Mouse (Mus musculus) olfactory bulb, adult 2 months (tissue): ENCODE data around the gene Spi1. TPM values are rescaled to one million over a fixed set of nuclear protein-coding genes. Genes with fewer than 3 reads are reported as not detected.

Experiments
- H3K27ac ChIP-seq: fragments of 200-500 bp; 2 replicates; pipeline ENCODE4 v1.5.1; 2012; ENCODE audit warnings: low read depth, low read length; ENCODE audit not compliant: insufficient read depth
- H3K4me1 ChIP-seq: fragments of 200-500 bp; 2 replicates; pipeline ENCODE4 v1.6.1; 2012; ENCODE audit warnings: low read length; ENCODE audit not compliant: control insufficient read depth, insufficient read depth
- H3K4me3 ChIP-seq: fragments of 200-500 bp; 2 replicates; pipeline ENCODE4 v1.5.1; 2012; ENCODE audit warnings: mild to moderate bottlenecking, low read depth, low read length, moderate library complexity; ENCODE audit not compliant: insufficient read depth
- CTCF ChIP-seq: fragments of 200-500 bp; IDR thresholded peaks from 2 replicates; pipeline ENCODE4 v1.5.1; 2012; ENCODE audit warnings: low read depth, mild to moderate bottlenecking, low read length, moderate library complexity; ENCODE audit not compliant: insufficient read depth
- POLR2A ChIP-seq: fragments of 200-500 bp; IDR thresholded peaks from 2 replicates; pipeline ENCODE4 v1.6.1; 2012; ENCODE audit warnings: mild to moderate bottlenecking, low read depth, low read length, moderate library complexity; ENCODE audit not compliant: insufficient read depth
- WGBS: fragments of 180-500 bp; shearing (Covaris S2); methylation state at CpG from one replicate; pipeline ENCODE4 v1.1.7; 2018; 5-methylcytosine and 5-hydroxymethylcytosine counted together
- polyA plus RNA-seq: library from polyadenylated mRNA; stranded (reverse); fragments of >200 nt; gene quantifications from 2 replicates; pipeline ENCODE4 v1.2.4, GENCODE M21; 2012; ENCODE audit warnings: low replicate concordance; ENCODE audit not compliant: missing spikeins, insufficient read depth, insufficient read length

Gene Spi1
- polyA plus RNA-seq, 1 experiment: not detected

DNA sequence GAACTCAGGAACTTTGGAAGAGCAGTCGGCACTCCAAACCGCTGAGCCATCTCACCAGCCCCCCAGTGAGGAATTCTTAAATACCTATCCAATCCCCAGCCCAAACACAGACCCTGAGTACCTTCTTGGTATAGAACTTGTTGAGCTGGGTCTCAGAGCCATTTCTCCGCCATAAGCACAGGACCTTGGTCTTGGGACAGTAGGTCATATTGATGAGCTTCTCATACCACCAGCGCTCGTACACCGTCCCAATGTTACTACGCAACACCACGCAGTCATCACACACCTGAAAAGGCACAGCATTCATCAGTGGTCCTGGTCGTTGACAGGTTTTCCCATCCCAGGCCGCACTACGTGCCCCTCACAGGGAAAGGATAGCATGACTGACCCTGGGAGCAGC is 61.2 kb downstream of the Spi1 start:
- WGBS: 94% methylated on average over 11 of the region's 11 CpGs
- no peak overlapping the region for H3K4me3 ChIP-seq
- TF ChIP-seq CTCF (no peak), POLR2A (no peak)
- H3K27ac ChIP-seq: no peak overlapping the region
- no peaks in the 10 kb centered on the region for H3K4me1 ChIP-seq

DNA sequence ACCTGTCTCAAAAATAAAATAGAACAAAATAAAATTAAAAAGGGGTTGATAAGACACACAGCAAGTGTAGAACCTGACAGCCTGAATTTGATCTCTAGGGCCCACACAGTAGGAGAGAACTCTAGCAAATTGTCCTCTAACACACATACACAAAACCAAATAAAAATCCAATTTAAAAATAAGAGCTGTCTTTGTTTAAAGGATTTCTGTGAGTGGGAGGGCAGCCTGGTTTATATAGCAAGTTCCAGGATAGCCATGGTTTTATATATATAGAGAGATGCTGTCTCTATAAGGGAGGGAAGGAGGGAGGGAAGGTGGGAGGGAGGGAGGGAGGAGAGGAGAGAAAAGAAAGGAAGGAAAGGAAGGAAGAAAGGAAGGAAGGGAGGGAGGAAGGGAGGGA is 65.9 kb downstream of the Spi1 start:
- Histone ChIP-seq H3K27ac (no peak overlapping the region), H3K4me1 (no peaks in the 10 kb centered on the region), H3K4me3 (no peak overlapping the region)
- TF ChIP-seq POLR2A (no peak), CTCF (no peak)

DNA sequence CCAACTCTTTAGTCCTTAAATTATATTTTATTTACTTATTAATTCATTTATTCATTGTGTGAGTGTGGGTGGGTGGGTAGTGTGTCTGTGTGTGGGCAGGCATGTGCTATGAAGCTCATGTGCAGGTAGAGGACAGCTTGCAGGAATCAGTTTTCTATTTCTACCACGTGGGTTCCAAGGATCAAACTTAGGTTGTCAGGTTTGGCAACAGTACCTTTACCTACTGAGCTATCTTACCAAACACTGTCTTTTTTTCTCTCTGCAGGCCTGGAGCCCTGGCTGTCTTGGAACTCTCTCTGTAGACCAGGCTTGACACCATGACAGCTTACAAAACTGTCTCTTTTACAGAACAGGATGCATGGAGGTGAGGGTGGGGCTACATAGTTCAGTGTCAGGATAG is 69.1 kb downstream of the Spi1 start:
- Histone ChIP-seq H3K4me1 (no peaks in the 10 kb centered on the region), H3K27ac (no peak overlapping the region), H3K4me3 (no peak overlapping the region)
- TF ChIP-seq POLR2A: no peak
- no peak for TF ChIP-seq CTCF
- WGBS: 73% methylated on average over 1 of the region's 1 CpGs

DNA sequence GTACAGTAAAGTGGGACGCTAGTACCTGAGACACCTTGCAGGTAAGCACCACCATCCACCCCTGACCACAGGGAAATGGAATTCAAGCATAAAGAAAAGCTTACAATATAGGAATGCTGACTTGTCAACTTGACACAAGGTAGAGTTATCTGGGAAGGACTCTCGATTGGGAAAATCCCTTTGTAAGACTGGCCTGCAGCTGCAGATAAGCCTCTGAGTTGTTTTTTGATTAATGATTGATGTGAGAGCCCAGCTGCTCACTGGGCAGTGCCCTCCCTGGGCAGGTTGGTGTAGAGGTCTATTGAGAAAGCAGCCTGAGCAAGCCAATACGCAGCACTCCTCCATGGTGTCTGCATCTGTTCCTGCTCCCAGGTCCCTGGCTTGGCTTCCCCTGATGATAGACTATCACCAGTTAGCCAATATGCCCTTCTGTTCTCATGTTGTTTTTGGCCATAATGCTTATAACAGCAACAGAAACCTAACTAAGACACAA is 70.7 kb downstream of the Spi1 start:
- Histone ChIP-seq H3K27ac (no peak overlapping the region), H3K4me3 (no peak overlapping the region), H3K4me1 (no peaks in the 10 kb centered on the region)
- WGBS: 85% methylated on average over 3 of the region's 3 CpGs
- TF ChIP-seq CTCF (no peak), POLR2A (no peak)

DNA sequence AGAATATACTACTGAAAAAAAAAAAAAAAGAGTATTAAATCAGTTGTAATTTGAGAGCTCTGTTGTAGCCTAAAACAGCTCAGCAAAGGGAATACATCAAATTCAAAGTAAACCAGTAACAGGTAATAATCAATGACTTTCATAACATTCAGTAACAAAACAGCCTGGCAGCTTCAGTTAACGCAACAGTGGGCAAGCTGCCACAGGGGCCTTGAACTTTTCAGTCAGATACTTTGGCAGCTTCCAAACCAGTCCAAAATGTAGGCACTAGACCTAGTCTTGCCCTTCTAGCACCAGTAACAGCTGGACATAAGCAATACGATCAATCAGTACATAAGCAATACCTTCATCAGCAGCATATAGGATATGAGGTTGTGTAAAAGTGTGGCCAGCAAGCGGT is 71.9 kb downstream of the Spi1 start:
- no peak overlapping the region for H3K4me3 ChIP-seq
- TF ChIP-seq CTCF (no peak), POLR2A (no peak)
- H3K4me1 ChIP-seq: no peaks in the 10 kb centered on the region
- 93% methylated on average over 3 of the region's 3 CpGs for whole genome bisulfite sequencing
- H3K27ac ChIP-seq: no peak overlapping the region

DNA sequence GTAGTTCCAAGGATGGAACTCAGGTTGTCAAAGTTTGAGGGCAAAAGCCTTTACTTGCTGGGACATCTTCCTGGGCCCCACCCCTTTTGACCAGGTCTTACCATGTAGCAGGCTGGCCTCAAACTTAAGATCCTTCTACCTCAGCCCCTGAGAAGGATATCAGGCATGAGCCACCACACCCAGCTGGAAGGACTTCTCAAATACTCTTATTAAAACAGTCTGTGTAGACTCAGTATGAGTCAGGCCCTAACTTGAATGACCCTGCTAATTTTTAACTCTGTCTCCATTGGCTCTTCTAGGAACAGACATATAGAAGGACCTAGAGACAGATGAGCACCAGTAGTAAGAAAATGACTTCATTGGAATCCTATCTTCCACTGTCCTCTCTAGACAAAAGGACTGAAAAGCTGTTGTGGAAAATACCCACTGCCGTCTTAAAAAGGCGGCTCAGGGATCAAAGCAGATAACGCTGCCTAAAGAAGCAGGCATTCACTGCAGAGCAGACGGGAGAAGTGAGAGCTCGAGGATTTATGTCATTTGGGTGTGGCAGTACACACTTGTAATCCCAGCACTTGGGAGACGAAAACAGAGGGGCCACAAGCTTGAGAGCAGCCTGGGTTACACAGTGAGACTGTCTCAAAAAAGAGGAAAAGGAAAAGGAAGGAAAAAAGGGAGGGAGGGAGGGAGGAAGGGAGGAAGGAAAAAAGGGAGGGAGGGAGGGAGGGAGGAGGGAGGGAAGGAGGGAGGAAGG is 75.0 kb downstream of the Spi1 start:
- TF ChIP-seq POLR2A (no peak), CTCF (no peak)
- no peaks in the 10 kb centered on the region for H3K4me1 ChIP-seq
- no peak overlapping the region for H3K4me3 ChIP-seq
- H3K27ac ChIP-seq: no peak overlapping the region
- 55% methylated on average over 6 of the region's 6 CpGs for WGBS

DNA sequence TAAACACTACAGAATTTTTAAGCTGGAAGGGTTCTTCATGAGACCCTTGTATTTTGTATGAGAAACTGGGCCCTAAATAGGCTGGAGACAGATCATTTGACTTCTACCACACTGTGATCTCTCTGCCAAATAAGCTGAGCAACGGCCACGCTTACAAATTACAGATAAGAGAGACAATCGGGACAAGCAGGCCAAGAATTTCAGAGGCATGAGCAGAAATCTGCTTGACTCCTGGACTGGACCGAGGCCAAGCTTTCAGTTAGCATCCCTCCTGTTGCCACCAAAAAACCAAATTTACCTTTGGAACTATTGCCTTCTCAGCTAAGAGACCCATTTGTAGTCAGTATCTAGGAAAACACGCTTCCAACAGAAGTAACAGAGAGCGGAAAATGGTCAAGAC is 78.4 kb downstream of the Spi1 start:
- TF ChIP-seq CTCF (no peak), POLR2A (no peak)
- no peaks in the 10 kb centered on the region for H3K4me1 ChIP-seq
- WGBS: 85% methylated on average over 6 of the region's 6 CpGs

DNA sequence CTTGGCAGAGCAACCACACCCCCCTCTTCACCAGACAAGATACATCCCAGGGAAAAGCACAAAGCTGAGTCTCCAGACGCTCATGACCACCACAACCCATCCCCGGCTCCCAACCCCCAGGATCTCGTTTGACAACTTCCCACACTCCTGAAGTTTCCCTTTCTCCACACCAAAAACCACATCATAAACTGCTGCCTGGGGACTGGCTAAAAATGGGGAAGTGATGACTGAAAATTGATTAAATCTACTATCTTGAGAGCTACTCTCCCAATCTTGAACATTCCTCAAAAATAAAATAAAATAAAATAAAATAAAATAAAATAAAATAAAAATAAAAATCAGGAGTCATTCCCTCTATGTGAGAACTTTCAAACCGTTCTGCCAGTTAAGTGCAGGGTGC is 80.8 kb downstream of the Spi1 start:
- 90% methylated on average over 4 of the region's 4 CpGs for WGBS
- H3K4me1 ChIP-seq: no peaks in the 10 kb centered on the region
- no peak overlapping the region for H3K4me3 ChIP-seq
- no peak overlapping the region for H3K27ac ChIP-seq
- TF ChIP-seq POLR2A: no peak
- no peak for TF ChIP-seq CTCF

More for the DNA sequence above, 78.4 kb downstream of the Spi1 start:
- H3K27ac ChIP-seq: no peak overlapping the region
- H3K4me3 ChIP-seq: no peak overlapping the region

DNA sequence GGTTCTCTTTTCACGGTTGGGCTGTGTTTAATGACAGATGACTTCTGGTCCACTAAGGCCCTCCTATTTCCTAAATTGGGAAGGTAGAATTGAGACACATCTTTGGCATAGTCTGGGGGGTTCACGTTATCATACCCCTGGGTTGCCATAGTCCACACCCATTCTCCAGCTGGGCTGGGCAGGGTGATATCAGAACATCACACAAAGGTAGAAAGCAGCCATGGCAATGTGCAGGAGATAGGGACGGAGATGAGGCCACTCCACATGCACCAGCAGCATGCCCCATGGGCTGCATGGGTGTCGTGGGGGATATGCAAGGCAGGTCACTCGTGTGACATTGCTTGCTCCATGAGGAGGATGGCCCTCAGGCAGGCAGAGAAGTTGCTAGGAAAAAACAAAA is 81.3 kb downstream of the Spi1 start:
- TF ChIP-seq POLR2A: no peak
- Histone ChIP-seq H3K27ac (no peak overlapping the region), H3K4me3 (no peak overlapping the region), H3K4me1 (no peaks in the 10 kb centered on the region)
- WGBS: 94% methylated on average over 5 of the region's 5 CpGs

DNA sequence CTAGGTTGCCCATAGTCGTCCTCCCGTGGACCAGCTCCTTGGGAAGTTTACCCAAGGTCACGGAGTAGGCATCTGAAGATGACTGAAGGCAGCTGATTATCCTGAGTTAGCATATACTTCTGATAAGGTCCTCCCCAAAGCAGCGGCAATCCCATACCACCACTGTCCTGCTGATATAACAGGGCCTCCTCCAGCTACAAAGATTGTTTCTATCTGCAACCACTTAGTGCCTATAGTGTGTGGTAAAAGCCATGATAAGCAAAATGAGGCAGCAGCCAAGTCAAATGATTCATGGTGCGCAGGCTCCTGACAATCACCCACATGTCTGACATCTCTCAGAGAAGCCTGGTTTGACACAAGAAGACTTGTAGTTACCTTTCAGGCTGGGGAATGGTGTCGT is 82.8 kb downstream of the Spi1 start:
- peaks cover 5% of the 10 kb centered on the region; the same call in 1 of the 2 replicates for H3K4me1 ChIP-seq
- TF ChIP-seq POLR2A: no peak
- no peak for TF ChIP-seq CTCF
- 93% methylated on average over 6 of the region's 6 CpGs for WGBS
- no peak overlapping the region for H3K4me3 ChIP-seq
- no peak overlapping the region for H3K27ac ChIP-seq

Other genes starting within 250 kb of the Spi1 start
- gene Mtch2, start 235.2 kb upstream of the Spi1 start, polyA plus RNA-seq: 367 TPM in 1 of 2 replicates, not detected in the other
- not detected in 2 replicates for gene C1qtnf4, start 196.5 kb upstream of the Spi1 start, polyA plus RNA-seq
- gene Kbtbd4, start 177.7 kb upstream of the Spi1 start, polyA plus RNA-seq: not detected in 2 replicates
- not detected in 2 replicates for gene Ndufs3, start 177.6 kb upstream of the Spi1 start, polyA plus RNA-seq
- 177 and 210 TPM in 2 replicates for gene Celf1, start 142.0 kb upstream of the Spi1 start, polyA plus RNA-seq
- not detected in 2 replicates for gene Rapsn, start 46.8 kb upstream of the Spi1 start, polyA plus RNA-seq
- not detected in 2 replicates for gene Psmc3, start 28.4 kb upstream of the Spi1 start, polyA plus RNA-seq
- not detected in 2 replicates for gene Slc39a13, start 12.0 kb upstream of the Spi1 start, polyA plus RNA-seq
- gene Mybpc3, start 35.8 kb downstream of the Spi1 start, polyA plus RNA-seq: not detected in 2 replicates
- 318 TPM in 1 of 2 replicates, not detected in the other for gene Madd, start 101.4 kb downstream of the Spi1 start, polyA plus RNA-seq
- not detected in 2 replicates for gene Nr1h3, start 120.4 kb downstream of the Spi1 start, polyA plus RNA-seq
- gene Acp2, start 120.5 kb downstream of the Spi1 start, polyA plus RNA-seq: not detected in 2 replicates
- not detected in 2 replicates for gene Ddb2, start 154.6 kb downstream of the Spi1 start, polyA plus RNA-seq
- not detected in 2 replicates for gene Pacsin3, start 173.6 kb downstream of the Spi1 start, polyA plus RNA-seq
- not detected in 2 replicates for gene Arfgap2, start 182.6 kb downstream of the Spi1 start, polyA plus RNA-seq